Mouse (Mus musculus) MEL (cell line): ENCODE data around the gene Sptbn4.

Experiments used
- BHLHE40 ChIP-seq: IDR thresholded peaks from 2 replicates; pipeline ENCODE4 v1.6.1; 2012; ENCODE audit warnings: low read depth, mild to moderate bottlenecking, inconsistent platforms, low read length, improper control_type of control experiment, borderline replicate concordance
- CHD2 ChIP-seq: IDR thresholded peaks from 2 replicates; pipeline ENCODE4 v1.6.1; 2011; ENCODE audit warnings: low read length, improper control_type of control experiment
- CTCF ChIP-seq, 3 experiments: IDR thresholded peaks in 2 of 3; conservative IDR thresholded peaks in 1 of 3; 2 replicates each; pipeline ENCODE4 v1.5.1; 2011 to 2012; ENCODE audit warnings: low read length in 3 of 3, low read depth in 2 of 3, mild to moderate bottlenecking in 2 of 3, improper control_type of control experiment in 1 of 3, inconsistent platforms in 1 of 3, mixed read lengths in 1 of 3, moderate library complexity in 1 of 3; ENCODE audit not compliant: control insufficient read depth in 1 of 3, insufficient read depth in 1 of 3, poor library complexity in 1 of 3, severe bottlenecking in 1 of 3
- EP300 ChIP-seq, 2 experiments: IDR thresholded peaks; 2 replicates each; pipeline ENCODE4 v1.6.1; 2011; ENCODE audit warnings: improper control_type of control experiment in 2 of 2, low read length in 2 of 2, low read depth in 1 of 2, mild to moderate bottlenecking in 1 of 2
- GABPA ChIP-seq: IDR thresholded peaks from 2 replicates; pipeline ENCODE4 v1.6.1; 2012; ENCODE audit warnings: low read depth, mild to moderate bottlenecking, inconsistent platforms, low read length, improper control_type of control experiment, moderate library complexity
- GATA1 ChIP-seq: IDR thresholded peaks from 2 replicates; pipeline ENCODE4 v1.6.1; 2011; ENCODE audit warnings: low read depth, low read length, improper control_type of control experiment
- JUND ChIP-seq: IDR thresholded peaks from 2 replicates; pipeline ENCODE4 v1.6.1; 2011; ENCODE audit warnings: low read depth, mild to moderate bottlenecking, improper control_type of control experiment, low read length
- NELFE ChIP-seq: IDR thresholded peaks from 2 replicates; pipeline ENCODE4 v1.6.1; 2011; ENCODE audit warnings: low read depth, low read length, improper control_type of control experiment
- NRF1 ChIP-seq: IDR thresholded peaks from 2 replicates; pipeline ENCODE4 v1.6.1; 2014; ENCODE audit warnings: low read depth, mild to moderate bottlenecking, inconsistent platforms, low read length, improper control_type of control experiment, moderate library complexity; ENCODE audit not compliant: poor library complexity, insufficient read depth, severe bottlenecking
- POLR2A ChIP-seq, 2 experiments: IDR thresholded peaks; 2 replicates each; pipeline ENCODE4 v1.6.1; 2011 to 2012; ENCODE audit warnings: low read length in 2 of 2, mild to moderate bottlenecking in 2 of 2, control low read depth in 1 of 2, improper control_type of control experiment in 1 of 2, low read depth in 1 of 2, moderate library complexity in 1 of 2; ENCODE audit not compliant: control insufficient read depth in 1 of 2, insufficient read depth in 1 of 2, poor library complexity in 1 of 2
- POLR2AphosphoS2 ChIP-seq: IDR thresholded peaks from 2 replicates; pipeline ENCODE4 v1.6.1; 2011; ENCODE audit warnings: low read length, improper control_type of control experiment

- TF ChIP-seq NELFE (no peak), GABPA (no peak), BHLHE40 (no peak), POLR2A (IDR thresholded peaks at IDR 0.05; ENCODE audit: control insufficient read depth in 1 of 2, insufficient read depth in 1 of 2, low read depth in 1 of 2, low read length in 2 of 2, poor library complexity in 1 of 2) (no peak), GATA1 (no peak), CHD2 (no peak), EP300 (IDR thresholded peaks at IDR 0.05; ENCODE audit: low read depth in 1 of 2, low read length in 2 of 2) (no peak), NRF1 (no peak), POLR2AphosphoS2 (no peak), CTCF (IDR thresholded peaks at IDR 0.05 in 2 of 3, conservative IDR thresholded peaks at IDR 0.05 in 1 of 3; ENCODE audit: control insufficient read depth in 1 of 3, insufficient read depth in 1 of 3, low read depth in 2 of 3, low read length in 3 of 3, poor library complexity in 1 of 3, severe bottlenecking in 1 of 3) (no peak), JUND (no peak)
Measured at GRCm38 (mm10) chr7:27433349-27433748, 14.1 kb downstream of the Sptbn4 start.
